Mouse (Mus musculus): ENCODE measurements at regions not wholly inside any gene's neighbourhood (a gene's known extent, or its start where the extent isn't known, plus 50 kb on each side); places are given as distances from the start of the nearest gene placed in this dataset.

DNA sequence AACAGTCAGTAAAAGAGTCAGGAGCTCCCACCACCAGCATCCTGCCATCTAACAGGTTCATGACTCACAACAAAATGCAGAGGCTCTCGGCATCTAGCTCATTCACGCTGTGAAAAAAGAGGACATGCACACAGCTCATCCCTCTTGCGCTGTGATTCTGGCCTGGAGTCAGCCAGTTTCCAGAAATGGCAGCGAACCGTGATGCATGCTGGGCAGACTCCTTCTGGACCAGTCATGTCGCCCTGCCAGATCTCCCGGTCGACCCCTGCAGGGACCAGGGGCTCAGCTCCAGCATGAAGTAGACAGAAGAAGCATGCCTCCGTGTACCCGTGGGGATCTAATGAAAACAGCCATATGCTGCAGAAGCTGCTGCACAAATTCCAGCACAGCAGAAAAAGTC, 254.6 kb downstream of the Rybp start:
- Histone ChIP-seq H3K27ac (replicated peaks; ENCODE audit: low read depth, low read length) (no peak overlapping the region), H3K9me3 (ENCODE audit: control insufficient read depth, low read length) (no peaks in the 10 kb centered on the region), H3K27me3 (replicated peaks; ENCODE audit: control insufficient read depth, insufficient read depth, low read length) (no peaks in the 10 kb centered on the region), H3K4me3 (ENCODE audit: low read depth, low read length) (no peak overlapping the region), H3K9ac (ENCODE audit: low read depth, low read length) (no peak overlapping the region), H3K4me1 (ENCODE audit: control insufficient read depth, insufficient read depth, low read length) (no peaks in the 10 kb centered on the region), H3K4me2 (ENCODE audit: low read depth, low read length) (no peak overlapping the region), H3K36me3 (ENCODE audit: control insufficient read depth, insufficient read depth, low read length) (no peaks in the 10 kb centered on the region)
- 76% methylated on average over 10 of the region's 10 CpGs for WGBS
- ATAC-seq (ENCODE audit: low read depth) = no peak
- DNase-seq (ENCODE audit: low spot score) = no peak

- Histone ChIP-seq H3K4me1 (ENCODE audit: control insufficient read depth, insufficient read depth, low read length) (peaks cover 4% of the 10 kb centered on the region), H3K9ac (ENCODE audit: low read depth, low read length) (no peak overlapping the region), H3K9me3 (ENCODE audit: control insufficient read depth, low read length) (no peaks in the 10 kb centered on the region), H3K4me3 (ENCODE audit: low read depth, low read length) (no peak overlapping the region), H3K27ac (replicated peaks; ENCODE audit: low read depth, low read length) (no peak overlapping the region), H3K27me3 (replicated peaks; ENCODE audit: control insufficient read depth, insufficient read depth, low read length) (no peaks in the 10 kb centered on the region), H3K4me2 (ENCODE audit: low read depth, low read length) (no peak overlapping the region), H3K36me3 (ENCODE audit: control insufficient read depth, insufficient read depth, low read length) (no peaks in the 10 kb centered on the region)
- WGBS = 35% methylated on average over 2 of the region's 2 CpGs
- ATAC-seq (ENCODE audit: low read depth) (0 out of 2 replicates have a peak, but pooled peaks have one; percentile 5), DNase-seq (ENCODE audit: low spot score) (no peak)
Measured at GRCm38 (mm10) chr6:100030522-100030921, 256.8 kb downstream of the Rybp start.

DNA sequence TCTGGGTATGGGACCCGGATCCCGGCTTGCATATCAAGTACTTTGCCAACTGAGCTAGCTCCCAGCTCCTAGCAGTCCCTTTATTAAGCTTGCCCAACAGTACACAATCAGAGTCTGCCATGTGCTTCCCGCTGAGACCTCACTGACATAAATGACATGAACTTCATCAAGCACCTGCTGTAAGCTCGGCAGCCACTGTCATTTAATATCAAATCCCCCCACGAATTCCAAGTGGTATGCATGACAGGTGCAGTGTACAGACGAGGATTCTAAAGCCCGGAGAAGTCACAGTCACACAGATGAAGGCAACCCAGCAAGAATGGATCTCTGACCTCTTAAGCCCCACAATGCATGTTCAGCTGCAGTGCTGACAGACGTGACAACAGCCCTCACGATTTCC, 257.3 kb downstream of the Rybp start:
- no peaks in the 10 kb centered on the region for H3K9me3 ChIP-seq (ENCODE audit: control insufficient read depth, low read length)
- no peaks in the 10 kb centered on the region for H3K36me3 ChIP-seq (ENCODE audit: control insufficient read depth, insufficient read depth, low read length)
- 51% methylated on average over 9 of the region's 9 CpGs for WGBS
- H3K27ac ChIP-seq (replicated peaks; ENCODE audit: low read depth, low read length) = no peak overlapping the region
- H3K4me3 ChIP-seq (ENCODE audit: low read depth, low read length) = no peak overlapping the region
- H3K9ac ChIP-seq (ENCODE audit: low read depth, low read length) = no peak overlapping the region
- DNase-seq (ENCODE audit: low spot score) = peak; percentile 80
- peaks cover 10% of the 10 kb centered on the region for H3K4me1 ChIP-seq (ENCODE audit: control insufficient read depth, insufficient read depth, low read length)
- no peaks in the 10 kb centered on the region for H3K27me3 ChIP-seq (replicated peaks; ENCODE audit: control insufficient read depth, insufficient read depth, low read length)
- peak; percentile 72 for ATAC-seq (ENCODE audit: low read depth)
- no peak overlapping the region for H3K4me2 ChIP-seq (ENCODE audit: low read depth, low read length)

- H3K9ac ChIP-seq (ENCODE audit: low read depth, low read length) = no peak overlapping the region
- 57% methylated on average over 5 of the region's 5 CpGs for WGBS
- no peak overlapping the region for H3K4me2 ChIP-seq (ENCODE audit: low read depth, low read length)
- no peaks in the 10 kb centered on the region for H3K9me3 ChIP-seq (ENCODE audit: control insufficient read depth, low read length)
- DNase-seq (ENCODE audit: low spot score) (no peak), ATAC-seq (ENCODE audit: low read depth) (no peak)
- peaks cover 10% of the 10 kb centered on the region for H3K4me1 ChIP-seq (ENCODE audit: control insufficient read depth, insufficient read depth, low read length)
- no peak overlapping the region for H3K27ac ChIP-seq (replicated peaks; ENCODE audit: low read depth, low read length)
- no peak overlapping the region for H3K4me3 ChIP-seq (ENCODE audit: low read depth, low read length)
- no peaks in the 10 kb centered on the region for H3K27me3 ChIP-seq (replicated peaks; ENCODE audit: control insufficient read depth, insufficient read depth, low read length)
- no peaks in the 10 kb centered on the region for H3K36me3 ChIP-seq (ENCODE audit: control insufficient read depth, insufficient read depth, low read length)
Measured at GRCm38 (mm10) chr6:100027524-100027923, 259.8 kb downstream of the Rybp start.

DNA sequence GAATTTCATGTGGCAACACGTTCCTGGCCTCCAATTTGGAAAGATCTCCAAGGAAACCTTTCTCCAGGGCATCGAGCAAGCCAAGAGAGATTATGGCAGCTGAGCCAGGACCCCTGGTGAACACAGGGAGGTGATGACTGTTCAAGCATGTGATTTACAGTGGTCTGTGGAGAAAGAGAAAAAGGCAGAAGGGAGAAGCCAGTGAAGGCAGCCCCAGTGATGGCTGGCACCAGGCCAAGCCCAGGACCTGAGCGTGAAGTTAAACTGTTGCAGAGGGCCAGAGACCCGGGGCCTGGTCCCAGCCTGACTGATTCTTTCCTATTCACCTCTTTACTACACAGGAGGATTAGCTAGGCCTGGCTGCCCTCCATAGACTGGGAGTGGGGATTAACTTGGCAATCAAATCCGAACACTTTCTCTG, 261.7 kb downstream of the Rybp start:
- ATAC-seq (ENCODE audit: low read depth) (peak; percentile 78), DNase-seq (ENCODE audit: low spot score) (peak; percentile 78)
- no peaks in the 10 kb centered on the region for H3K27me3 ChIP-seq (replicated peaks; ENCODE audit: control insufficient read depth, insufficient read depth, low read length)
- WGBS = 20% methylated on average over 5 of the region's 5 CpGs
- H3K36me3 ChIP-seq (ENCODE audit: control insufficient read depth, insufficient read depth, low read length) = no peaks in the 10 kb centered on the region
- peaks cover 10% of the 10 kb centered on the region for H3K4me1 ChIP-seq (ENCODE audit: control insufficient read depth, insufficient read depth, low read length)
- H3K9me3 ChIP-seq (ENCODE audit: control insufficient read depth, low read length) = no peaks in the 10 kb centered on the region
- no peak overlapping the region for H3K9ac ChIP-seq (ENCODE audit: low read depth, low read length)
- H3K27ac ChIP-seq (replicated peaks; ENCODE audit: low read depth, low read length) = no peak overlapping the region
- no peak overlapping the region for H3K4me3 ChIP-seq (ENCODE audit: low read depth, low read length)
- no peak overlapping the region for H3K4me2 ChIP-seq (ENCODE audit: low read depth, low read length)

DNA sequence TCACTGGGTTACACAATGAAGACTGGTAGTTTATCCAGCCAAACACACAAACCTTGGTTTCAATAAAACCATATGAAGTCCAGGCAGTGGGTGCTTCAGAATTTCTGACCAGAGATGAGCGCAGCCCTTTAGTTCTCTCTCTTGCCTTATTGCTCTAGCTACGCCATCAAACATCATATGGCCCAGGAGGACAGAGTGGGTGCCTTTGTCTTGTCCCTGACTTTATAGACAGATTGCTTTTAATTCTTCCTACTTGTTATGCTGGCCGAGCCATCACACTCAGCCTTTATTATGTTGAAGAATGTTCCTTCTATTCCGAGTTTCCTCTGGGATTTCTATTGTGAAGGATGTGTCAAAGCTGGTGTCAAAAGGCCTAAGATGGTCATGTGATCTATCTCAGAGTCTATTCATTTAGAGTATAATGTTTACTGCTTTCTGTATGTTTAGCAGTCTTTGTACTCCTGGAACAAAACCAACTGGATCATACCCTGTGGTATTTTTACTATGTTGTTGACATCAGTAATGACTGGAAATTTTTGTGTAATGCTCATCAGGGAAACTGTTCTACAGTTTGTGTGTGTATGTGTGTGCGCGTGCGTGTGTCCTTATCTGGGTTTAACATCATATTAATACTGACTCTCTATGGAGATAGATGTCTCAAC, 263.7 kb downstream of the Rybp start:
- no peak for ATAC-seq (ENCODE audit: low read depth)

DNA sequence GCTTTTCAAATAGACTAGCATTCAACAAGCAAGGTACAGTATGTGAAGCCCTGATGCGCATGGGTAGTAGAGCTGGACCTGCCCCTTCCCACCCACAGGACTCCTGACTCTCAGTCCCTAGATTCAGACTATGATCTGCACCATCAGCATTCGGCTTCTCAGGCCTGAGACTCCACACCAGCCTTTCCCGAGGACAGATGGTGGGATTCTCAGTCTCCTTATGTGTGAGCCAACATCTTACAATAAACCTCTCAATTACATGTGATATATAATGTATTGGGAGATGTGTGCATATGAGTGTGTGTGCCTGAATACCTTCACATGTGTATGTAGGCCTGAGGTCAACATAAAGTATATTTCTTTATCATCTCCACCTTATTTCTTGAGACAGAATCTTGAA, 268.3 kb downstream of the Rybp start:
- ATAC-seq (ENCODE audit: low read depth) (no peak), DNase-seq (ENCODE audit: low spot score) (no peak)
- Histone ChIP-seq H3K4me1 (ENCODE audit: control insufficient read depth, insufficient read depth, low read length) (peaks cover 9% of the 10 kb centered on the region; the same call in 1 of the 2 replicates), H3K27ac (replicated peaks; ENCODE audit: low read depth, low read length) (no peak overlapping the region), H3K9me3 (ENCODE audit: control insufficient read depth, low read length) (no peaks in the 10 kb centered on the region), H3K4me2 (ENCODE audit: low read depth, low read length) (no peak overlapping the region), H3K9ac (ENCODE audit: low read depth, low read length) (no peak overlapping the region), H3K36me3 (ENCODE audit: control insufficient read depth, insufficient read depth, low read length) (no peaks in the 10 kb centered on the region), H3K4me3 (ENCODE audit: low read depth, low read length) (no peak overlapping the region), H3K27me3 (replicated peaks; ENCODE audit: control insufficient read depth, insufficient read depth, low read length) (no peaks in the 10 kb centered on the region)
- WGBS = 73% methylated on average over 3 of the region's 3 CpGs

More for the DNA sequence above, 263.7 kb downstream of the Rybp start:
- Histone ChIP-seq H3K27me3 (replicated peaks; ENCODE audit: control insufficient read depth, insufficient read depth, low read length) (no peaks in the 10 kb centered on the region), H3K27ac (replicated peaks; ENCODE audit: low read depth, low read length) (no peak overlapping the region), H3K4me3 (ENCODE audit: low read depth, low read length) (no peak overlapping the region), H3K9me3 (ENCODE audit: control insufficient read depth, low read length) (no peaks in the 10 kb centered on the region), H3K9ac (ENCODE audit: low read depth, low read length) (no peak overlapping the region), H3K4me1 (ENCODE audit: control insufficient read depth, insufficient read depth, low read length) (peaks cover 10% of the 10 kb centered on the region), H3K36me3 (ENCODE audit: control insufficient read depth, insufficient read depth, low read length) (no peaks in the 10 kb centered on the region), H3K4me2 (ENCODE audit: low read depth, low read length) (no peak overlapping the region)
- 79% methylated on average over 7 of the region's 7 CpGs for WGBS
- peak; percentile 16 for DNase-seq (ENCODE audit: low spot score)

DNA sequence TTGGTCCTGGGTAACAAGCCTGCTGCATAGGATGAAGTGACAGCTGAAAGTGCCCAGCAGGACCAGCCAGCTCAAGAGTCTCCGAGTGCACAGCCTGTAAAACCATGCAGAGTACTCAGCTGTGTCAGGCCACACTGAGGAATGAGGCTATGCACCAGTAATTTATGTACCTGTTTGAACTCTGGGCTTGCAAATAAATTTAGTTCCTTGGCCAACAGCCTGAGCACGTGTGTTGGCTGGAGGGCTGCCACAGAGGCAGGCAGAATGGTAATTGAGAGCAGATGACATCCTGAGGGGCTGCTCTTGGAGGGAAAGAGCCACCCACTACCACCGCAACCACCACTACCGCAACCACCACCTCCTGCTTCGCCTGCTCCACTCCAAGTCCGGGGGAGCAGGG, 273.3 kb downstream of the Rybp start:
- Histone ChIP-seq H3K4me1 (ENCODE audit: control insufficient read depth, insufficient read depth, low read length) (peaks cover 20% of the 10 kb centered on the region), H3K27ac (replicated peaks; ENCODE audit: low read depth, low read length) (no peak overlapping the region), H3K4me2 (ENCODE audit: low read depth, low read length) (peak overlapping the region; percentile 14; the same call in 1 of the 2 replicates), H3K36me3 (ENCODE audit: control insufficient read depth, insufficient read depth, low read length) (no peaks in the 10 kb centered on the region), H3K27me3 (replicated peaks; ENCODE audit: control insufficient read depth, insufficient read depth, low read length) (no peaks in the 10 kb centered on the region), H3K9me3 (ENCODE audit: control insufficient read depth, low read length) (no peaks in the 10 kb centered on the region), H3K4me3 (ENCODE audit: low read depth, low read length) (no peak overlapping the region), H3K9ac (ENCODE audit: low read depth, low read length) (no peak overlapping the region)
- 12% methylated on average over 6 of the region's 6 CpGs for WGBS
- DNase-seq (ENCODE audit: low spot score) (peak; percentile 90), ATAC-seq (ENCODE audit: low read depth) (peak; percentile 78)

- WGBS = 44% methylated on average over 17 of the region's 17 CpGs
- no peak overlapping the region for H3K4me3 ChIP-seq (ENCODE audit: low read depth, low read length)
- no peaks in the 10 kb centered on the region for H3K27me3 ChIP-seq (replicated peaks; ENCODE audit: control insufficient read depth, insufficient read depth, low read length)
- peaks cover 20% of the 10 kb centered on the region for H3K4me1 ChIP-seq (ENCODE audit: control insufficient read depth, insufficient read depth, low read length)
- H3K36me3 ChIP-seq (ENCODE audit: control insufficient read depth, insufficient read depth, low read length) = no peaks in the 10 kb centered on the region
- no peaks in the 10 kb centered on the region for H3K9me3 ChIP-seq (ENCODE audit: control insufficient read depth, low read length)
- H3K4me2 ChIP-seq (ENCODE audit: low read depth, low read length) = 0 out of 2 replicates have a peak overlapping the region, but pooled peaks have one; percentile 10
- DNase-seq (ENCODE audit: low spot score) (peak; percentile 79), ATAC-seq (ENCODE audit: low read depth) (peak; percentile 38; the same call in 1 of the 2 replicates)
- H3K27ac ChIP-seq (replicated peaks; ENCODE audit: low read depth, low read length) = no peak overlapping the region
- no peak overlapping the region for H3K9ac ChIP-seq (ENCODE audit: low read depth, low read length)
Measured at GRCm38 (mm10) chr6:100011520-100012062, 275.7 kb downstream of the Rybp start.
